Mouse (Mus musculus) activated CD4-positive, CD25-positive, alpha-beta regulatory T cell, adult 4 months (primary cell): ENCODE results near the gene Lsm3. TPM values are rescaled to one million over a fixed set of nuclear protein-coding genes. Genes with fewer than 3 reads are reported as not detected.
"Not testable (repeated sequence)": the region's sequence is repeated elsewhere in the genome, so short reads cannot be mapped to it uniquely, and the experiment has no call there.

Experiments used
- ATAC-seq: one replicate; pipeline ENCODE4 v1.8.0; 2017
- polyA plus RNA-seq, 2 experiments: library from polyadenylated mRNA; unstranded; fragments of 100-300 nt; shearing (Covaris generic); gene quantifications; one replicate each; pipeline ENCODE4 v1.2.1; 2017

Gene Lsm3
- polyA plus RNA-seq = 100 to 1,000 TPM; 144 to 175 TPM

DNA sequence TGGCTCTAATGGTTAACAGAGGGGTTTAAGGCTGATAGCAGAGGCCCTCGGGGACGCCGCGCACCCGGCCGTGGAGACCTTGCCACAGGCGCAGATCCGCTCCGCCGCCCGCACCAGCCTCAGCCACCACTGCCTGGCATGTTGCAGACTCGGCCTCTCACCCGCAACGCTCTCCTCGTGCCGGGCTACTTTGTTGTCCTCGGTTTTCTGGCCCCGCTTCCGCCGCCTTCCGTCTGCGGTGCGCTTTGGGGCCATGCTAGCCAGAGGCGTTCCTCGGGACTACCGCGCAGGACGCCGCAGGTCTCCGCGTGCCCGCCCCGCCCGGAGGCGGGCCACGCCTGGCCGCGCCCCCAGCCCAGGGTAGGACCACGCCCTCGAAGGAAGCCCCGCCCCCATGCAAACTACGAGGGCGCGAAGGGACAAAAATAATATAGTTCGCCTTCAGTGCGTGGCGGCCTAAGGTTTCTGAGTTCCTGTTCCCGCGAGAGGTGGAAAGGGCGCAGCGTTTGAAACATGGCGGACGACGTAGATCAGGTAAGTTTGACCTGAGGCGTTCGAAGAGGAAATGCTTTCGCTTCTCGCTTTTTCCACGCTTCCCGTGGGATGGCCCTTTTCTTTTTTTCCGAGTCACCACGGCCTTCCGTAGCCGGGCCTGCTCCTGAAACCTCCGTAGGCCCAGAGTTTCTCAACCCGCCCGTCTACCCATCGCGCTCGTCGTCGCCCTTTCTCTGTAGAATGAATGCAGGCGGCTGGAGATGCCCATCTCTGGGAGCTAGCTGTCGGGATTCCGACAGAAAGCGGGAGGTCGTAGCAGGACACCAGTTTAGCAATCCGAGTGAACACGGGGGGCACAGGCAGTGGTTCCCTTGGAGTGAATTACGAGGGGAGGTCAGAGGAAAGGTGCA is at the start of gene Lsm3, which contains the start of gene Xpc:
TSS of gene Lsm3 (plus strand) at position 384 of the 905 bp plus-strand sequence.
TSS of gene Xpc (minus strand) at position 344 of the 905 bp plus-strand sequence.
- ATAC-seq = peak; percentile 90

DNA sequence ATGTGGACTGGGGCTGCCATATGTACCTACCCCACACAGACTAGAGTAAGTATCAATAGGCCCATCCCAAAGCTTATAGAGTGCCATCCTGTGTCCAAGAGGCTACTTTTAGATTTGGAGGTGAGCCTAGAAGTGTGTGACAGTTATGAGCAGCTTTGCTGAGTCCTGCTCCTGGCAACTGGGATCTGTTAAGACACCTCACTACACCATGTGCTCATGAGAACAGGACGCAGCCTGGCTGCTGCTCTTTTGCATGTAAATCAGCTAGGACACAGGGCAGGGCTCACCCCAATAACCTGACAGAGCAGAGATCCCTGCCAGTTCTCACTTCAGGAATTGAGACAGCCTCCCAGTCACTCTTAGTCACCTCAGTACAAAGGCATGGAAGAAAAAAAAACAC is 48.6 kb upstream of the Lsm3 start:
- ATAC-seq = no peak

DNA sequence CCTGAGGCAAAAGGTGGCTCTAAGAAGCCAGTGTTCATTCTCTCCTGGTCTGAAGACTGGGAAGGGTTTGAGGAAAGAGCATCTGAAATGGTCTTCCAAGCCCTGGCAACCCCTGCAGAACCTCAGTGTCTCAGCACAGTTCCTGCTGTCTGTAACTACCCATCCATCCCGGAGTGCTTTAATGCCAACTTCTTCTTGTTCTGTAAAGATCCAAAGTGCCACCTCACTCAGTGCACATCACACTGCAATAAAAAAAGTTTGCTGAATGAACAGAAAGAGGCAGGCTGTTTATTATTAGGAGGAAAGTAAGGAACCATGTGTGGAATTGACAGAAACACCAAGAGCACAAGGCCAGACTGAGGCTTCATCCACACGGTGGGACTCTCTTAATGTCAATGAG is 45.0 kb upstream of the Lsm3 start:
- no peak for ATAC-seq

DNA sequence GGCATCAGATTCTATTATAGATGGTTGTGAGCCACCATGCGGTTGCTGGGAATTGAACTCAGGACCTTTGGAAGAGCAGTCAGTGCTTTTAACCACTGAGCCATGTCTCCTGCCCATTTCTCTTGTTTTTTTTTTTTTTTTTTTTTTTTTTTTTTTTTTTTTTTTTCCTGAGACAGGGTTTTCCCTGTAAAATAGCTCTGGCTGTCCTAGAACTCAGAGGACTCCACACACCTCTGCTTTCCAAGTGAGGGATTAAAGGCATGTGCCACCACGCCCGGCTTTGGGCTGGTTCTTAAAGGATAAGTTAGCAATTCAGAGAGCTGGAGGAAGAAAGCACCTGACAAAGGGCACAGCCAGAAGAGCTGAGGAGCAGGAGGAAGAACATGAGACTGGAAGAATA is 44.3 kb upstream of the Lsm3 start:
- ATAC-seq = not testable (repeated sequence)

DNA sequence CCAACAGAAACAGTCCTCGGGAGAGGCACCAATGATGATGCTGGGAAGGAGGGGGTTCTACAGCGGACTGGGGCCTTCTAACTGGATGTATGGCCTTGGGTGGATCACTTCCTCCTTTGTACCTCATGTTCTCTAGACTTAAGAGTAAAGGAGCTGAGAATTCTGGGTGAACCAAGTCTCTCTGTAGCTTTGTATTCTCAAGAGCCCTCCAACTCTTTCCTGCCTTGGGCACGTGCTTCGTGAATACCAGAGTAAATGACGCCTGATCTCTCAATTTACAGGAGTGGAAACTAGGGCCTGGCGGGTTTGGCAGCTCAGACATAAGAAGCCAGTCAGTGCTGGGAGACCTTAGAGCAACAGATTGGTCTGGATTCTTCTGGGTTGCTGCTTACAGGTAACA is 43.4 kb upstream of the Lsm3 start:
- no peak for ATAC-seq

DNA sequence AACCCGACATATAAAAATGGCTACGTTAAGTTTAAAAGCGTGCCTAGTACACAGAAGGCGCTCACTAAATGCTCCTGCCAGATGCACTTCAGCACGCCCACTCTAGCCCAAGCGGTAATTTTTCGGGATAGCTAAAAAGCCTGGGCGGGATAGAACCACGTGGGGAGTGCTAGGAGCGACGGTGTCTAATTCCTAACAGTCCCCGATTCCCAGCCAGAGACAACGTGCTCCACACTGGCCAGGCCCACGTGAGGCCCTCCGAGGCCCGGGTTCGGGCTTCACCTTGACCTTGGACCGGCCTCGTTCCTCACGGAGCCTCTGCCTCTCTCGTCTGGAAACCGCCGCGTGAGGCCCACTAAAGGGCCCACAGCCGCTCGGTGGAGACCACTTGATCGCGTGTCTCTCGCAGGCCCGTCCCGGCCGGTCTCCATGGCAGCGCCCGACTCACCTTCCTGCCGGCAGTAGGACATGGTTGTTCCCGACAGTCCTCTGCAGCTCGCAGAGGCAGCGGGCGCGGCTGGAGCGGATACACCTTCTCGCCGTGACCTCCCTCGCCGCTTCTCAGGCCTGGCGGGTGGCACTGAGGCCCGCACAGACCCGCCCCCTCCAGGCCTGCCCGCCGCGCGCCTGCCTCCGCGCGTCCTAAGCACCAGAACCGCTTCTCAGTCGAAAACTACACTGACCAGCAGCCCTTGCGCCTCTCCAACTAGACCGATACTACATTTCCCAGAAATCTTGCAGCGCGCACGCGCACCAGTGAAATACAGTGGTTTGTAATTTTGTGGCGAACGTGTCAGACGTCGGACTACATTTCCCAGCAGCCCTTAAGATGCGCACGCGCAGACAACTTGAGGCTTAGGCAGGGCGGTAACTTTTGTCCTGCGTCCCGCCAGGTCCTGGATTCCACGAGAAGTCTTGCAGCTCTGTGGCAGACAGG is 42.6 kb upstream of the Lsm3 start, which contains the start of the genes Chchd4 and Tmem43:
TSS of gene Chchd4 (minus strand) at position 679 of the 937 bp plus-strand sequence.
TSS of gene Tmem43 (plus strand) at position 836 of the 937 bp plus-strand sequence.
- peak; percentile 94 for ATAC-seq

DNA sequence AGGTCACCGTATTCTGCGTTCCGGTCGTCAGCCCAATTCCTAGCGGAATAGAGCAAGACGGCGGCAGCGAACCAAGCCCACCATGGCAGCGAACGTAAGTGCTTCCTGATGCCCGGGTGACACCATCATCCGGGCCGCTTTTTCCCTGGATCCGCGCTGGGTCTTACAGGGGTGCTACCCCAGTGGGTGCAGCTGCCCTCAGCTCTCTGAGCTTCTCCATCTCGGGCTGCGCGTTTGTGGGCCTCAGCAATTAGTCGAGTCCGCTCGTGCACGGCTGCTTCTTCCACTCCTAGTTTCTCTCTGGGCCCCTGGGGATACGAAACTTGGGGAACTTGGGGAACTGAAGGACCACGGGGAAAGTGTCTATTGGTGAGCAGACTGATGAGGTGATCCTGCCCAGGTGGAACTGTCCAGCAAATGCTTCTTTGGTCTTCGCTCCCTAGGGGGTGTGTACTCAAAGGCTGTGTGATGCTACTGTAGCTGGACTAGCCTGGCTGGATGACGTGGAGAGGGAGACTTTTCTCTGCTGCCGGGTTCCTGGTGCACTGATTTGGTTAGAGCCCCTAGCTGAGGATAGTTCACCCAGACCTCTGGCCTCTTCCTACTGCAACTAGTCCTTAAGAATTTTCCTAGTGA is 41.8 kb upstream of the Lsm3 start:
- ATAC-seq = peak; percentile 7

DNA sequence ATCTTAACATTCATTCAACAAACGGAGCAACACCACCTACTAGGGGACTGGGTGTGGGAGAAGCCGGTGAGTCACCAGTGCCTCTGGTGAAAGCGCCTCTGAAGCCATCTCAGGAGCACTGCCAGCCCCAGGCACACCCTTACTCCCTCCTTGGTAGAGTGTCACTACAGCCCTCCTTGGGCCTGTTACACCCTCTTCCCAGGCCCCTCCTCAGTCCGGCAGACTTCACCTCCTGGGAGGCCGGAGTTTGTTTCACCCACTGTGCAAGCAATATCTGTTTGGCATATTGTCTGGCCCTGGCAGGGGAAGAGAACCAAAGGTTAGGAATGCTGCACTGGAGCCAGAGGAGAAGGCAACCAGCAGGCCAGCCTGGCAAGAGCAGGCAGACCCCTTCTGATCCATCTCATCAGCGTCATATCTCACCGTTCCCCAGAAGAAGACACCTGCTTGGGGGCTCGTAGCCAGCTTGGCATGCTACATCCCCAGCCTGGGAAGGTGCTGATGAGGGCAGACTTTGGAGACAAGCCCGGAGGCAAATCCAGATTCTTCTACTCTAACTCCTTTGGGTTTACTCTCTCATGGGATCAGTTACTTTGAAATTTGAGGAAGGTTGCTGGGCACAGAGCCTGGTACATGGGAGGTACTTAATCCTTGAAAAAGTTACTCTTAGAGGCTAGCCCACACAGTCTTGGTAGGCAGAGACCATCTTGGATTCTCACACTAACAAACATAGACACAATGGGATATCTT is 41.1 kb upstream of the Lsm3 start:
- no peak for ATAC-seq

DNA sequence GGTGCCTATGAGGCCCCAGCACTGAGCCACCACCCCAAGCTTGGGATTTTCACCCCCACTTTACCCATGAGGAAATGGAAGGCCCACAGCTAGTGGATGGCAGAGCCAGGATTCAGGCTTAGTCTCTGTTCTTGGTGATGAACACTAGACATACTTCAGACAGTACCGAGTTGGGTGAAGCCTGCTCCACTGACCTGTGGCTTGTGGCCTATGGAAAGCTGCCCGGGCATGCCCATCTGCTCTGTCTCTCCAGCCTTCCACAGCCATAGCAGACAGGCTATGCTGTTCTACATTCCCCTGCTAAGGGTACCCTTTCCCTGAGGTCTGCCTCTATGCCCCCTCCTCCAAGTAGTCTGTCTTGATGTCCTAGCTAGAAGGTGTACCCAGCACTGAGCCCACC is 39.2 kb upstream of the Lsm3 start:
- no peak for ATAC-seq

DNA sequence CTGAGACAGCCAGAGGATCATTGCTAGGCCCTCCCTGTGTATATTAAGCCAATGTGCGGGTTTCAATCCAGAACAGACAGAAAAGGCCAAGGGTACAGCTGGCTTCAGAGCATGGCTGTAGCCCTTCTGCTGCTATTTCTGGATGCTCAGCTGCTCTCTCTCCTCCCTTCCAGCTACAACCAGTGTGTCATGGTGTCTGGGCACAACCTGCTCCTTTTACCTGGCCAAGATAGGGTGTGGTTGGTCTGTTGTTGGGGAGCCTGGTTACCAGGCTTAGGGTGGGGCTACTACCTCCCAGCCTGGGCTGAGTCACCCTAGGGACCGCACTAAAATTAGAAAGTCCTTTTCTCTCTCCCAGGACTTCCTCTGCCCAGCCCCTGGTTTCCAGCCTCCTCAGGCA is 32.4 kb upstream of the Lsm3 start:
- no peak for ATAC-seq

DNA sequence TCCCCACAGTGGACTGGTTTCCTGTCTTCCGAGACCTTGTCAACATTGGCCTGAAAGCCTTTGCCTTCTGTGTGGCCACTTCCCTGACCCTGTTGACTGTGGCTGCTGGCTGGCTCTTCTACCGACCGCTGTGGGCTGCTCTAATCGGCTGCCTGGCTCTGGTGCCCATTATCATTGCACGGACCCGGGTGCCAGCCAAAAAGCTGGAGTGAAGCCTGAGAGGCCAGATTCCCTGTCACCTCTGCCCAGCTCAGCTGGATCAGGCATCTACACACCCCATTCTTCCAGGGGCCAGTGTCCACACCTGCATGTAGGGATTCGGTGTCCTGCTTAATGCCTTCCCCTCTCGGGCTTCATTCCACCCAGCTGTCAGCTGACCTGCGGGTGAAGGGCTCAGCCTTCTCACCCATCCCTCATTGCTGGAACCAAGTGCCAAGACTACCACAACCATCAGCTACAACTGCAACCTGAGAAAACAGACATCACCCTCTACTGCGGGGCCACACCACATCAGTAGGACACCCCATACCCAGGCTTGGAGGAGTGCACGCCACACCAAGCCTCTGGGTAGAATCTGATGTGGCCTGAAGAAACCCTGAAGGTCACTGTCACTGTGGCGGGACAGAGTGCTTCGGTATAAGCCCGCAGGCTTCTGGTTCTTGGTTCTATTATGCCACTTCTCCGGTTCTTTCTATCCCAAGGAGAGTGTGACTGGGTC is 28.8 kb upstream of the Lsm3 start:
- no peak for ATAC-seq

DNA sequence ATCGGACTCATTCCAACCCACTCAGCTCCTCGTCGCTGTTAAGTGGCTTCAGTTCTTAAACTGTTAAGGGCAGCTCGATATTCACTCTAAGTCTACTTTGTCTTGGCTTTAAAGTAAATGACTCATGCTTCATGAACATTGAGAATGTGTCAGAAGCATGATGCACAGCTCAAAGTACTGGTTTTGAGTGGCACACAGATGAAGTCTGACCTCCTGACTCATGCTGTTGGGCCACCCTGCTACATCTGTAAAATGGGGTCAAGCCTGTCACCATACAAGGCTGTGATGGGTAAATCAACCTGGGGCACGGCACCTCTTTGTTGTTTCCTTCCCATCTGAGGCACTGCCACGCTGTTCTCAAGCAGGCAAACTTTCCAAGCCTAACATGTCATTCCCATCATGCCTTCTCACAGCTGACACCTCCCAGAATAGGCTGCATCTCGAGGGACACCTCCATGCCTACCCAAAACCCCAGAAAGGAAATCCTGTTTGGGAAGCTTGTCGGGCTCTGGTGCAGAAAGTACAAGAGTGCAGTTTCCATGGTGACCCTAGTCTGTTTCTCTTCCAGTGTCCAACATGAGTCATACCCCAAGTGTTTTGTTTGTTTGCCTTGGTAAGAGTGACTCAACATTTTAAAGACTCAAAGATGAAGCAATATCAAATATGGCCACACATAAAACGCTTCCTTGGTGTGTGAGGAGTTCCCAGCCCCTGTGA is 27.1 kb upstream of the Lsm3 start:
- peak; percentile 23 for ATAC-seq

DNA sequence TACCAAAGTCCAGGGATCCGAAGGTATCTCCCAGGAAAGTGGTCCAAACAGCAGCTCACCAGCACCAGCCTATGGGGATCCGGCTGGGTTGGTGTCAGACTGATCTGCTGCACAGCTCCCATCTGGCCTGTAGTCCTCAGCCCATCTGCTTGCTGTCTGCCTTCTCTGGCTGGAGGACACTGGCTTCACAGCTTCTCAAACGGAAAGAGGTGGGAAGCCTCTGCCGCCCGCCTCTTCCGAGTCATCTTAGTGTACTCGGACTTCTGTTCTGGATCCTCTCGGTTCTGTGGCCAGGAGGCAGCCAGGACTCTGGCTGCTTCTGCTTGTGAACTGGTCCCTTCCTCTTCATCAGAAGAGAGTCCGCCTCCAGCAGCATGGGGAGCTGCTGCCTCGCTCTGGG is 25.9 kb upstream of the Lsm3 start:
- no peak for ATAC-seq

DNA sequence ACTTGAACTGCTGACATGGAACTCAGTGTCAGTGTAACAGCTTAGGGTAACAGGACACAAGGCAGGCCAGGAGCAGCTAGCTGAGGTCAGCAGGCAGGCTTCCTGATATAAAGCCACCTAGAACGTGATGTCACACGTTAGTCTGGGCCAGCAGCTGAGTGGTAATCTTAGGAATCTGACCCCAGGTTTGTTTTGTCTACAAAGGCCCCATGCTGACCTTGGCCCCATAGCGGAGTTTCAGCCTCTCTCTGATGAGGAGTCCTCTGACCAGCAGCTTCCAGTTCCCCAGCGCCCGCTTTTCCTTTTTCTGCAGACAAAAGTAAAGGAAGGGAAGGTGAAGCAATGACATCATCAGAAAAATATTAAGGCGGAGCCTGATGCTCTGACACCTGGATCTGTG is 24.7 kb upstream of the Lsm3 start:
- ATAC-seq = no peak

DNA sequence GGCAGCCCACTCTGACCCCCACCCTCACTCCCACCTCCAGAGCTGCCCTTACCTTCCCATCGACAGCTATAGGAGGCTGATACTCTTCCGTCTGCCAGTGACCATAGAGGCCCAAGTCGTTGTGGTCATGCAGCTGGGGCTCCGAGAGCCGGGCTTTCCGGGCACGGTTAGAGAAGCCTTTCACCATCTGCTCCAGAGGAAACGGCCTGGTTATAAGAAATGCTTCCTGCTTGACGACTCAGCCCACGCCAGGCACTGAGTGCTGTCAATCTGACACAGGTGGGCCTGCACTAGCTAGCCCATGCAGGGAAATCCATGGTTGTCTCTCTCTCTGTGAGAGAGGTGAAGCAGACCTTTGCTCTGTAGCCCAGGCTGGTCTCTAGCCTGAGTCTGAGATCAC is 22.7 kb upstream of the Lsm3 start:
- ATAC-seq = no peak

DNA sequence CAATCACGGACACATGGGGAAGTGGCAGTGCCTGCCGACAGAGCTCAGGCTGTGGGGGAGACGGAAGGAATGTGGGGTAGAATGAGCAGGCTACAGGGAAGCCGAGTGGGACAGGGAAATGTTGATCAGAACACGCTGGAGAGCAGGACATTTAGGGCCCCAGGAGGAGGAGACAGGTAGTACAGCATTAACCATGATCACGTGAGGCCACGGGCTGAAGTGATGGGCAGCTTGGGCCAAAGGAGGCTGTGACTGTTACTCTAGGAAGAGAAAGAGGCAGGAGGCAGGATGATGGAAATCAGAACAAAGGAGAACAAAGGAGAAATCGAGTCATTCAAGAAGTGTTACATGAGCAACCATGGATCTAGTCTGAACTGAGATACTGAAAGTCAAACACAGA is 21.2 kb upstream of the Lsm3 start:
- no peak for ATAC-seq

DNA sequence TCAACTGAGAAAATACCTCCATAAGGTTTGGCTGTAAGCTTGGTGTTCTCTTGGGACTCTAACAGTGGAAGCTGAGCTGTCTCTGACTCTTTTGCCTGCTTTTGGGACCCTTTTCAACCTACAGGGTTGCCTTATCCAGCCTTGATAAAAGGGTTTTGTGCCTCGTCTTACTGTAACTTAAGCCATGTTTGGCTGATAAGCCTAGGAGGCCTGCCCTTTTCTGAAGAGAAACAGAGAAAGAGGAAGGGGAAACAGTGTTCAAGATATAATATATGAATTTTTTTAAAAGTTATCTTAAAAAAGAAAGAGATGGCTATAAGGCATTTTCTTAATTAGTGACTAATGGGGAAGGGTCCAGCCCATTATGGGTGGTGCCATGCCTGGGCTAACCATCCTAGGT is 12.4 kb upstream of the Lsm3 start:
- ATAC-seq = no peak

DNA sequence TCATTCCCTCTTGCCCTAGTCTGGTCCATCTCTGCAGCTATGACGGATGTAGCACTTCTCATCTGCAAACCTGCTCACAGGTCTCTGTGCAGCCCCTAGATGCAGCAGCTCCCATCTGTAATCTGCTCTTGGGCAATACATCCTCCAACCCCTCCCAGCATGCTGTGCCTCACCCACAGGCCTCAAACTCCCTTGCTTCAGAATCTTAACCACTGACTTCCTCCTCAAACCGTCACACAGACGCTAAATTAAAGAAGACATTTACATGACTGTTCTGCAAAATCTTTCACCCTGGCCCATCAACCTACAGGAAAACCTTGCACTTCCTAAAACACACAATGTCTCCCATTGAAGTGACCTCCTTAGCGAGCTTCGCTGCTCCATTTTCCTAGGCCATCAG is 9.7 kb upstream of the Lsm3 start:
- peak; percentile 73 for ATAC-seq

DNA sequence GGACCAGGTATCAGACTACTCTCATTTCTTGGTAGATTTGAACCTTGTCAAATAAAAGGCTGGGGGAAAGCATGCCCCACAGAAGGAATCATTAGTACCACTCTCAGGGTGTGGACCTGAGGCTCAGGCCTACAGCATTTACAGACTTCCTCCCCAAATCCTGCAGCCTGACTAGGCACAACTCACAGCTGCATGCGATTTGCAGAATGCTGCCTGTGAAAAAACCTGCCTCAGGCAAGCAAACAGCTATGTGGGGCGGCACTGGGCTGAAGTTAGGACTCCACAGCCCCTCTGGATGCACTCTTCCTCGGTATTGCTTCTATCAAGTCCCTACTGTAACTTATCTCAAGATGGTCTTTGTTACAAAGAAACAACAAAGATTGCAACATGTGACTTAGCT is 7.7 kb upstream of the Lsm3 start:
- ATAC-seq = no peak

DNA sequence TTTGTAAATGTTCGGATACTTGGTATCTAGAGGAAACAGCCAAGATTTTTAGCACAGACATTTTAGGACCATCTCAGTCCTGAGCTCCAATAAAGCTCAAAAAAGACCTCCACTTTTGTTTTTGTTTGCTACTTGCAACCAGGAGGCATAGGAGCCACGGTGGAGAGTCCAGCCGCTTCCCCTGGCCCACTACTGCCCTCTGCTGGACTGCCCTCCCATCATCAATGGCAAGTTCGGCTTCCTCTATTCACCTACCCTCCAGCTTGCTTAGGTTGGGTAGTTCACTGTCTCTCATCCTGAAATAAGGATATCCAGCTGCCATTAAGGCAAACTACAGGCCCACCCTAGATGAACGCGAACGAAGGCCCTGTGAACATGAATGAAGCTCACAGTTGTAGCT is 6.4 kb upstream of the Lsm3 start:
- ATAC-seq = no peak

DNA sequence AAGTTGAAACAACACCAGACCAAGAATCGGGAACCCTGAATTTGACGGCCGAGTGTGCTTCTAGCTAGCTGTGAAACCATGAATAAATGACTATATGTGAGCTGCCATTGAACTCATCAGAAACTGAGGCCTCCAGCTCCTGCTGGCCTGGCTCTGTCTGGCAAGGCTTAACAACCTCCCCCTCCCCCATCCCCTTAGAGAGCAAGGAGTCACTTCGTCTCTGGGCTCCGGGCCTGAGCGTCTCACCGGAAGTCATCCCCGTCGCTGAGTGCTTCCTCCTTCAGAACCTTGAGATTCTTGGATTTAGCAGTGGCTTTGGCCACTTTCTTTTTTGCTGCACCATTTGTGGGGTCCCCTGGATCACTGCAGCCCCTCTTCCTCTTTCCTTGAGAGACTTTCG is 5.5 kb upstream of the Lsm3 start:
- no peak for ATAC-seq
